Mouse (Mus musculus): Measurements from ENCODE around the gene Tmem233.

The Tmem233 gene

DNA sequence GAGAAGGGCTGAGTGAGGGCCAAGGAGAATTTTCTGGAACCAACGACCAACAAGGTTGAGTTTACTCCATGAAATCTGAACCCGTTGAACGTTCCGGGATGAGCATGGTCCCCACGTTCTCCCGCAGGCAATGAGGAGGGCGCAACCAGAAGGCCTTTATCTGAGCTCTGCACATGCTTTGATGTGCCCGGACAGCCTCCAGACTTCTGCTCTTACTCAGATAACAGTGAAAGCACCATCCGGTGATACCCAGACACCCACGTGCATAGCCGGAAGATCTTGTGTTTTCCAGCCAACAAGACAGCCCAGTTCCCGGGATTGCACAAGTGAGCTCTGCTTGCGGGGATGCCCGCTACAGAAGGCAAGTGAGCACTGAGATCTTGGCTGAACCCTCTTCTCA lies 56.5 kb downstream of the Tmem233 start:
- DNase-seq: no peak

DNA sequence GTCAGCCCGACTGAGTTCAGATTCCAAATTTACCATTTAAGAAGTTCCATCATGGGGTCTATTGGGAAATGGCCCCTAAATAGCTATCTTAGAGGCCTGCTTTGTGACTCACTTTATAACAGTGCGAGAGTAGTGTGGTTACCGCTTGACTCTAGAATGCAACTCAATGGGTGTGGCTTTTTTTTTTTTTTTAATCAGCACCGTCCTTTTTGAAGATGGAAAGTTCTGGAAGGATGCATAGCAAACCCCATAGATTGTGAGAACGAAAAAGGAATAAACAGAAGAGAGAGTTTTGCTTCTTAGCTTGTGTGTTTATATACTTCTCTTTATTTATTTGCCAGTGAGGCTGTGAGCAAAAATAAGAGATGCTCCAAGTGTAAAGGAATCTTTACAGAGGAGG lies 56.9 kb downstream of the Tmem233 start:
- DNase-seq: no peak

DNA sequence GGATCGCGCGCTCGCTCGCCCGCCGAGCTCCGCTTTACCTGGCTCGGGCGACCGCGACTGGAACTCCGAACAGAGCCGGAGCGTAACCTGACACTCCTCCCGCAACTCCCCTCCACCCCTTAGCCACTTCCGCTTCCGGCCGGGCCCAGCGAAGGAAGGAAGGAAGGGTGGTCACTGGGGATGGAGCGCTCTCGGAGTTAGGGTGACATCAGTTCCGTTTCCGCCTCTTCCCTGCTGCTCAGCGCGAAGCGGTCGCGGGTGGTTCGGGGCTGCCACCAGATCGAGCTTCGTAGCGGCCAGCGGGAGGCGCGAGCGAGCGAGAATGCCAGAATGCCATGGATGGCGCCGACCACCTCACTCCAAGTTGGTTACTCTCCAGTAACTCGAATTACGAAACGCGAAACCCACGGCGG lies 58.7 kb downstream of the Tmem233 start, which contains the start of gene Prkab1:
Prkab1 (minus strand) TSS at position 182 of the 413 bp plus-strand sequence.
- DNase-seq: peak; percentile 92 to 95

DNA sequence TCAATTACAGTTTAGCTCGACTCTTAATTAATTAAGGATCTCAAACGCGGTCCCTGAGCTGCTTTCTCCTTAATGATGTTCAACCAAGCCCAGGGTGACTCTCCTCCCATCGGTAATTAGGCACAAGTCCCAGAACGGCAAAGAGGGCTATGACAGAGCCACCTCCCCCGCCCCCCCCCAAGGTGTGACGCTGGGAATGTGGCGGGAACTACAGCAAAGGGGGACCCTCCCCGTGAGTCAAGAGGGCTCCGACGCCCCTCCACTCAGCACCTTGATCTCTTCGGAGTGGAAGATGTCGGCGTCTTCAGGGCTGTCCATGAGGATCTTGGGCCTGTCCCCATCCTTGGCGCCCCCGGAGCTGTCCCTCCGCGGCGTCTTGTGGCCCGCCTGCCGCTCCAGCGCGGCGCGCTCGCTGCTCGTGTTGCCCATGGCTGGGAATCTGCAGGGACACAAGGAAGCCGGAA lies 59.2 kb downstream of the Tmem233 start:
- no peak for DNase-seq

DNA sequence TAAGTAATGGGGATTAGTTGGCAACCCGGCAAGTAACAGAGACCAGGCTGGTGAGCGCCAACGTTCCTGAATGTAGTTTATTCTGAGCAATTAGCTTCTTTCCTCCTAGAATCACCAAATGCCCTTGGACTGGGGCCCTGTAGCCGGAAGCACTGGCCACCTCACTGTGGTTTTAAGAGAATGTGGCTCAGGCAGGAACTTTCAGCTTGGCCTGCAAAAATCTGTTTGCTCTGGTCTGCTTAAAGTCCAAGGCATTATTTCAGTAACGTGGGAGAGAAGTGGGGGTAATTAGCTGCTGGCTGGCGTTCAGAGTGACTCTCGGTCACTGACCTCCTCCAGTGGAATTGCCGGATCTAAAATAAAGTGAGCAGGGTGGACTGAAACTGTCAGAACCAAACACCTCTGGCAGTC lies 59.8 kb downstream of the Tmem233 start:
- peak; percentile 77 to 80 for DNase-seq

DNA sequence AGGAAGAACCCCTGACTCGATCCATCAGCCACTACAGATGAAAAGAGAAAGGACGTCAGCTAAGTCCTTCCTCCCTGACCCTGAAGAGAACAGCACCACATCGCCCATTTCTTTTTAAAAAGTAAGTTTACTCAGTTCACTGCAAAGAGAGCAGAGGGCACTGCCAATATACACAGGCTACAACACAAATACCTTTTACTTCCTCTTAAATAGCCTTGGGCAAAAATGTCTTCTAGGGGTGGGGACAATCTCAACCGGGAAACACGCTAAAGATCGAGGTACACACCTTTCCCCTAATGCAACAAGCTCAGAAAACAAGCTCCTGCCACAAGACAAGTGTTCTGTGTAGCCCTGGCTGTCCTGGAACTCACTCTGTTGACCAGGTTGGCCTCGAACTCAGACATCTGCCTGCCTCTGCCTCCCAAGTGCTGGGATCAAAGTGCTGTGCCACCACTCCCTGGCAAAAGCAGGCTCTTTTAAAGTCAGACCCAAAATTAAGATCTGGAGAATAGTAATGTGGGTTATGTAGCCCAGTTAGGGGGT lies 60.3 kb downstream of the Tmem233 start:
- peak in 1 of 2 experiments; percentile 31 for DNase-seq

DNA sequence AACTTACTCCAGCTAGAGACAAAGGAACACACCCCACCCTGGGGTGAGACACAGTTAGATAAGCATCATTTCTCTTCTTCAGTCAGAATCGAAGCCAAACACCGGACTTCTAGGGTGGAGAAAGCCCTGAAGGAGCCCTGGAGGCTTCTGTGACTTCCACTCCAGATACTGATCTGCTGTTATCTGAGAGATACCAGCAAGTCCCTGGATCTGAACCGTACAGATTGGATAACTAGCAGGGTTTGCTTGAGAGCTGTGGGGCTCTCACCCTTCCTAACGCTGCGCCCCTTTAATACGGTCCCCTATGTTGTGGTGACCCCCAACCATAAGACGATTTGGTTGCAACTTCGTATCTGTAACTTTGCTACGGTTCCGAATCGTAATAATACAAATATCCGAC lies 60.9 kb downstream of the Tmem233 start:
- DNase-seq: no peak

DNA sequence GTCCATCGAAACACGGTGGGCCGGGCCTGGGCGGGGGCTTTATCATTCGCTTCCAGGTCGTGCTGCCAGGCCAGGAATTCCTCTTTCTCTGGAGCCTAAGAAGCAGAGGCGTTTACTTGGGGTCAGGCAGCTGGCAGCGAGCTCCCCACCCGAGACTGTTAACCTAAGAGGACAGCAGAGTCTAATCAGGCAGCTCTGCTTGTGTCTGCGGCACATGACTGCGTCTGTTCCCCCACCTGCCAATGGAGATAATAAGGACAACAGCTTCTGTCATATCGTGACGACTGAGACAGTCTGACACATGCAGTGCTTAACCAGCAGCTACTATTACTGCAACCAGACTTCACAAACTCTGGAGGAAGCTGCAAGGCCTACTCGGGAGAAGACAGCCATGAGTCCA lies 61.5 kb downstream of the Tmem233 start:
- DNase-seq: no peak

DNA sequence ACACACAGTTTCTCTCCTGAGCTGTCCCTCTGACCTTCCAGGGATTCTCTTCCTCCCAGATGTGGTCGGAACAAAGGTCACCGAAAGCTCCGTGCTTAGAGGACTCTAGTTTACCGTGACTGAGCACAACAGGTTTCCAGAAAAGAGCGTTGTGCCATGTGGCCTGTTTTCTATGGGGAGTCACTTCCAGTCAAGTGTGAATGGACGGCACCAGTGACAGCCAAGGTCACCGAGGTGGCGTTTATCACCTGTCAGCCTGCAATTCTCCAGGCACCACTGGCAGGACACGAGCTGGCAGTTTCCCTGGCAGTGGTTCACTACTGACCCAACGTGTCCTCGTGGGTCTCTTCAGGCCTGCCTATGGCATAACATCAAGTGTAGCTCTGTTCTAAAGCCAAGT lies 63.7 kb downstream of the Tmem233 start:
- DNase-seq: peak; percentile 71 to 74

DNA sequence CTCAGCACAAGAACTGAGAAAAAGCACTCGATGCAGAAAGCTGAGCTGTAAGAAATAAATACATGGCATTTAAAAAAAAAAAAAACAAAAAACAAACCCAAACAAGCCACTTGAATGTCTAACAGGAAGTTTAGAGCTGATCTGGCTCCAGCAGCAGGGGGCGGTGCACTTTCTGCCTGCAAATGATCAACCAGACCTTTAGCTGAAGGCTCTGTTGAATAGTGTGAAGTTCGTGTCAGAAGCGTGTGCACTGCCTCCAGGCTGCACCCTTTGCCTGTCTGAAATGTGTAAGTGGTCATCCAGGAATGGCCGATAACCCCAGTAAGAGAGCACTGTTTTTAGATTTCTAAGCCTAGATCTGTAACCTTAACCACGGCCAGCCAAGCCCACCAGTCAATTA lies 64.3 kb downstream of the Tmem233 start:
- peak; percentile 83 to 88 for DNase-seq

DNA sequence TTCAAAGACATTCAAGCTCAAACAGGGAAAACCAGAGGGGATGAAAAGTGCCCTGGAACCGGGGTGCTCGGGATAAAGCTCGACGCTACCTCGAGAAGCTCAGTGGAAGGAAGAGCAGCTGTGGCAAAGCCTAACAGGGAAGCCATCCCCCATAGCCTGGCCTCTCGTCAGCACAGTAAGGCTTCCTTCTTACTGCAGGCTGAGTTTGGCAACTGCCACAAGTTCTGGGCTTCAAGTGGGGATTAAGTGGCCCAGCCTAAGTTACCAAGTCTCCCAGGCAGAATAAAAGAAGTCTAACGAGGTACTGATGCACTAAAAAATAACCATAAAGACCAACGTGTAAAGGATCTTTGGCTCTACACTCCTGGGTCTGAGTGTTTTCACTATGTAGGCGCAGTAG lies 64.8 kb downstream of the Tmem233 start:
- no peak for DNase-seq

DNA sequence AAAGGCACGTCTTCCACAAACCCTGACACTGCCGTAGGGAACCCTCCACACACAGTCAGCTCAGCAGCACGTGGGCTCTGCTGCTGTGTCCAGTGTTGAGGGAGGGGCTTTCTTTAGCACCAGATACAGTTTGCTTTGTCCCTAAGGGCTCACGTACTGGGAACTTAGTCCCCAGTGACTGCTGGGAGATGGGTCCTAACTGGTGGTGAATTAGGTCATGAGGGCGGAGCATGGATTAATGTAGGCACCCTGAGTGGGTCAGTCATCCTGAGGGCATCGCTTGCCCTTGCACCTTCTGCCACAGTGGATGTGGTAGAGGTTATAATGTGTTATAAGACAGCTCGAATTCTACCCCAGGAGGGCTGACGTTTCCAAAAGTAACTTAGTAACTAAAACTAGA lies 65.7 kb downstream of the Tmem233 start:
- no peak for DNase-seq

DNA sequence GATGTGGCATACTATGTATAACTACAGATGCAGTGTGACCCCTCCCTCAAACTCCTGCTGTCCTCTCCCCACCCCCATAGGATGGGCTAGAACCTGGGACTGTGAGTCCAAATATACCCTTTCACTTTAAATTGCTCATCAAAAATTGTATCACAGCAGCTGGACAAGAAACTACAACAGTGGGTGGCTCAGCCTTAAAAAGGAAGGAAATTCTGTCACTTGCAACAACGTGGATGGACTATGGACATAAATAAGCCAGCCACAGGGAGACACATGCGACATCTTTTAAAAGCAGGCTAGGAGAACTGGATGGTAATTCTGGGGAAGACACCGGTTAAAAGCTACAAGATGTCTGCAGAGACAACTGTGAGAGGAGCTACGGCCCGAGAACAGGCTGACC lies 66.5 kb downstream of the Tmem233 start:
- no peak for DNase-seq

DNA sequence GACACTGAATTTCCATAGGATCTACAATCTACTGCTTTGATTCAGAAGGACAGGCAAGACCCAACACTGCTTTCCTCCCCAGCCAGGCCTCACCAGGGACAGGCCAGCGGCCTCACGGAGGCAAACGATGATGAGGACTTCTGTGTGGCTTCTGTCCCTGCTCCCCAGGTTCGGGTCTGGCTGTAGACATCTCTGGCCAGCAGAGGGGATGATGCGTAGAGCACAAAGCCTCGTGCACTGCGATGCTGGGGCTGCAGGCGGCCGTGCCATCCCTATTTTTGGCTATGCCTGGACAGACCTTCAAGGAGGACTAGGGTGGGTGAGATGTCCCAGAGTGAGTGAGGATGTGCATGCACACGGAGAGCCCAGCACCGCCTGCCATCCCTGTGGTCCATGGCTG lies 68.8 kb downstream of the Tmem233 start:
- DNase-seq: no peak

DNA sequence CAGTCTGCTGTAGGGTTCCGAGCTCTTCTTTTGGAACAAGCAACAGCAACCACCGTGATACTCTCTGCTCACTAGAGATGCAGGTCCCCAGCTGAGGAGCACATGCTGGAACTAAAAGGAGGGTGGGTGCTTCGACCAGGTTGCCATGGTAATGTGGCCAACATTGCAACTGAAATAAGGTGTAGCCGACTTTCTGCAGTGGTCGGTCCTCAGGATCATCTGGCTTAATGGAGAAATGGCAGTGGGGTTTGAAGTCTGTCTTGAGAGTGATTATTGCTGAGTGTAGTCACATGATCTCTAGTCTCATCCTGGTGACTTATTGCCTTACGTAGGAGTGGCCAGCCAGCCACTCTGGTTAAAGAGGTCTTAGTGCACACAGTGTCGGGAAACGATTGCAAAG lies 69.2 kb downstream of the Tmem233 start:
- no peak for DNase-seq

DNA sequence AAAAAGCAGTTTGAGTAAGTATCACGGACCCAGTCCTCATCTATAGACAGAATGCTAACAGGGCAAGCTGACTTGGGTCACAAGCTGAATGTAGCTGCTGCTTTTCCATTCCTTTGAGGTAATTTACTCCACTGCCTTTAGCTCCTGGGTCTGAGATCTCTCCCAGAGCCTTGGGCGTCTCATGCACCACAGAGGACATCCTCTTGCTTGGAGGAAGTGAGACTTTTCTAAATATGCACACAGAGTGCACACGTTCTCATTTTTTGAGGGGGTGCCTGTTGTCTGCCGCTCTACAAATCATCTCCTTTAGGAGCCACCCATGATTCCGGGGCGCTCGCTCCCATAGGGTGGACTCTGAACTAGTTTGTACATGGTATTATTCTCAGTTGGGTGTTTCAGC lies 70.5 kb downstream of the Tmem233 start:
- no peak for DNase-seq

DNA sequence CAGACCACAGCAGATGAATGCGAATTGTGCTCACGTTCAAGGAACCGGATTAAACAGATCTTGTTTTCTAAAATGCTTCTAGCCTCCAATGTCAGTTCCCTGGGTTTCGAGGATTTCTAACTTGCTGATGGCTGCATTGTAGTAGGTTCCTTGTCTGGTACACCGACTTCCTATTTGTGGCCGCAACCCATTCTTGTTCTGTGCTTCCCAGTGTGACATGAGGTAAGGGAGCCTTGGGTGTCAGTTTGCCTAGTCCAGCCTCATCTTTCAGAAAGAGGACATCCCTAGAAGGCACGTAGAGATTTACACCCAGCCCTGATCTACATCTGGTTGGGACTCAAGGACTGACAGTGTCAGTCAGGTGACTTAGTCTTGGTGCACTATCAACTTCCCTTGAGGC lies 71.3 kb downstream of the Tmem233 start:
- no peak for DNase-seq

DNA sequence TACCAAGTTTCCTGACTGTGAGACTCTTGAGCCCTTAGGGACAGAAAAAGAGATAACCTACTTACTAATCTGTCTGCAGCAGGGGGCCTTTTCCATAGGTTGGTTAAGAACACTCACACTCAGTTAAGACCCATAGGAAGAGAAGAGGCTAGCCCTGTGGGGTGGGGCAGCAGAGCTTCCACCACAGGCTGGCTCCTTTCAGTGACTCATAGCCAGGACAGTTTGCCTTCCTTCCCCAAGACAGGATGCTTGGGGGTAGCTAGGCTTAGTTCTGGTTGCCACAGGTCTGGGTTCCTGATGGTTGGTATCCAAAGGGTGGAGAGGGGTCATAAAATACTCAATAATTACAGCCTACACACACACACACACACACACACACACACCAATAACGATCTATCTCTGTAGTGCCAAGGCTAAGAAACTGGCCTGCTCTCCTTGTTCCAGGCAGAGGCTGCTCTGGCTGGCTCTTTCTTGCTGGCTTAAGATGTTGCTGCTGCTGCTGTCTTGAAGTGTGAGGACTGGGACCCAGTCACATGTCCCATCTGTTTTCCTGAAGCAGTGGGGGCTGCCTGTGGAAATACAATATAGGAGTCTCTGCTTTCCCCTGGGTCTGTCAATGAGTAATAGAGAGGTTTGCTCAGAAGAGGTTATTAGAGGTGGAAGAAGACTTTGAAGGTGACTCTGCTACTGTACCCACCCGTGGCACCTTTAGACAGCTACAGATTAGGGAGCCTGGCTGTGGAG lies 73.0 kb downstream of the Tmem233 start:
- DNase-seq: no peak

DNA sequence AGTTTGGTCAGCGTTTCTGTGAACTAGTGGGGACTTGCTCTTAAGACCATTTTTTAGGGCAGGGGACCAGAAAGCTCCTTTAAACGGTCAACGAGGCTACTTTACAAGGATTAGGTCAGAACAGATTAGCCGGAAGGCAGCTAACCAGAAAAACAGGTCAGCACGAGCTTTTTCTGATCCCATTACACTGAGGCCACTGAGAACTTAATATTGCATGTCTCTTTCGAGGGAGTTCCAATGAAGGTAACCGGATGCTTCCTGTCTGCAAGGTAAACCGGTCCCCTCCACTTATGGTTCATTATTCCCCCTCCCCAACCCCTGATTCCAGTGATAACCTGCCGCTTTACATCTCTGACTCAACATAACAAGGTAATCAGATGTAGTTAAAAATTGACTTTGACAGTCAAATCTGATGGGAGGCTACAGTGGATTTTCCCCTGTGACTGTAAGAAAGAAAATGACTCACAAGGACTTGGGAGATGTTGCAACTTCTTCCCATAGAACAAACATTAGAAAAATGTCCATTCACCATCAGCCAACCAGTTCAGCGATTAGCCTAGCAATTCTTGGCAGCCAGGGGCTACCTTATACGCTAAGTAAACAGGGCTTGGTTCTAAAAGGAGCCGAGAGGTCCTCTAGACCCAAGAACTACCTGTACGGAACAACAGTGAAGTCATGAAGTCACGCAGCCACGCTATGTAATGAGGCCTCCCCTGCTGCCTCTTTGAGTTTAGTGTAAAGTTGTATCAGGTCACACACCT lies 73.8 kb downstream of the Tmem233 start:
- no peak for DNase-seq

DNA sequence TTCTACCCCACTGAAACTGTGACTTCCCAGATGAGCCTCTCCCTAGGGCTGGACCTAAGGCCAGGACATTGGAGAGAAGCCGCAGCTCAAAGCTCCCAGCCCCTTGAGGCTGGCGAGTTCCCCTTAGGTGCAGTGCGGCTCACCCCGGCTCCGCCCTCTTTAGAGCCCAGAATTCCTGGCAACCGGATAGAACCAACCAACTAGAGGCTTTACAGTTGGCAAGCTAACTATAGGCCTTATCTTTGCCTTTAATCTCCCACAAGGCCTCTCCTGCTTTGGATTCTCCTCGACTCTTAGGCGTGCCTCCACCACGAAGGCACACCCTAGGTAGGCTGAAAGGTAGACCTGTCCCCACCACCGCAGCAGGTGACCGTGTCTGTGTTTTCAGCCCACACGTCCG lies 75.3 kb downstream of the Tmem233 start:
- no peak for DNase-seq

DNA sequence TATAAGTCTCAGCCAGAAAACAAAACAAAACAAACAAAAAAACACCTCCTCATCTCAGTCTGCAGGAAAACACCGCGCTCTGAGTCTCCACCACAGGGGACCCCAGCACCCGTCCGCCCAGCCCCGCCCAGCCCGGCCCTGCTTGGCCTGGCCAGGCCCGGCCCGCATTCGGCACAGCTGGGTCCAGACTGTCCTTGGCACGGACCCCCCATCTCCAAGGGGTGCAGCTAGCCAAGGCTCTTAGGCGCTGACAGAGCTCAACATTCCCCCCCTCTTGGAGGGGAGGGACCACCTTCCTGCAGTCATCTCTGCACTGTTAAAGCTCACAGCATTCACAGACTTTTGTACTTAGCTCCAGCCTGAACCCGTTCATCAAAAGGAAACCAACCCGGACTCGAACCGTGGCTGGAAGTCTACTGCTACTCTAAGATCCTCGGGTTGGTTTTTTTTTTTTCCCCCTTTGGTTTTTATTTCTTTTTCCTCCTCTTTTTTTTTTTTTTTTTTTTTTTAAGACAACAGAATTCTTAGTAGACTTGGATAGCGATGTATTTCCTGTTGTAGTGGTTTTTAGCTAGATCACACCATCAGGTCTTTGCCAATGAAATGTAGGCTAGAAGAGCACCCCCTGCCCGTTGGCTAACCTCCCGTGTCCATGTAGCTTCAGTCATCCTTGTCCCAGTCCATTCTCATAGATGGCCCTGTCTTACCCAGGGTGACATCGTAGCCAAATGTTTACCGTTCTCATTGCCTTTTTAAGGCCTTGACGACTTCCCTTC lies 76.5 kb downstream of the Tmem233 start:
- DNase-seq: peak in 1 of 2 experiments; percentile 55

DNA sequence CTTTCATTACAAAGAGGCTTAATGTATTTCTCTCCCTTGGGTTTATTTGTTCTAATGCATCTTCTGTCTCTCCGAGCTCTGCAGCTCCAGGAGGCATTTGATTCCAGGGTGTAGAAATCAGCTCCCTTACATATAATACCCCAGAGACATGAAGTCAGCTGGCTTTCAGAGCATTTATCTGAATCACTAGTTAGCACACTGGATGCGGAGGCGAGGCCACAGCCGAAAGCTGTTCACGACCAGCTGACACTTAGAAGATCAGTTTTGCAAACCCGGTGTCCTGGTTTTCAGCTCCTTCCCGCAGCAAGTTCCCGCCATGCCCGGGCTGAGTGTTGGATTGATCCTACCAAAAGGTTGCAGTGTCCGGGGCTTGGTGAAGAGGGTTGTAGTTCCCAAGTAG lies 78.8 kb downstream of the Tmem233 start:
- DNase-seq: no peak

DNA sequence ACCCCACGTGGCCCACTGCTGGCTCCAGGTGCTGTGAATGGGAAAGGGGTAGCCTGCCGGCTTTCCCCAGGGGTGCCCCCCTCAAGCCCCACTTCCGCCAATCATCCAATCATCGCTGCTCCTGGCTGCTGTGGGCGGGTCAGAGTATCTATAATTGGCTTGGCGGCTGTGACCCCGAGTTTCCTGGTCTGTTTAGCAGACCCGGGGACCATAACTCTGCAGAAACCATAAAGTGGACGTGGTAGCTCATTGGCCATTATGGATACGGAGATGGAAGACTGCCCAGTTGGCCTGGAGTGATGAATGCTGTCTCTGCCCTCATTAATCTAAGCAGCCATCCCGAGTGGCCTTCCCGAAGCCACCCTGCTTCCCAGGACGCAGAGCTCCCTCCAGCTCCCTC lies 79.2 kb downstream of the Tmem233 start:
- no peak for DNase-seq

Data from kidney, adult 8-10 months (tissue).